Comparison of ENCODE assay signal across 13 mouse cellular contexts in genomic region chr4:124395966-124396395, GRCm38 (mm10).
"Had no signal": no experiment of that assay in that cellular context is flagged by ENCODE, and none has a peak within 500 bp of the region (broad histone marks: within the 10 kb centered on the region; RNA-seq: fewer than 3 reads in every experiment).

No protein-coding gene starts in this region.

- H3K9me3 ChIP-seq: limb, embryonic 13.5 days; midbrain, embryonic 12.5 days; neural tube, embryonic 13.5 days had no signal

- H3K9ac ChIP-seq: limb, embryonic 13.5 days; liver, embryonic 14.5 days; midbrain, embryonic 12.5 days; neural tube, embryonic 13.5 days had no signal

- ATAC-seq: midbrain, embryonic 16.5 days had no signal

- H3K27ac ChIP-seq: layer of hippocampus, adult 2 months; limb, embryonic 13.5 days; liver, embryonic 14.5 days; midbrain, embryonic 12.5 days; neural tube, embryonic 13.5 days had no signal

- H3K36me3 ChIP-seq: limb, embryonic 13.5 days; midbrain, embryonic 12.5 days; neural tube, embryonic 13.5 days had no signal

- H3K4me3 ChIP-seq: layer of hippocampus, adult 2 months; limb, embryonic 13.5 days; midbrain, embryonic 12.5 days; neural tube, embryonic 13.5 days had no signal

- DNase-seq: kidney, postnatal 36 days; left cerebral cortex, postnatal 4 days; lung, adult 18-20 months; right cerebral cortex, postnatal 4 days; spleen, adult 18-20 months; thymus, adult 18-20 months; thymus, postnatal 14 days had no signal

- H3K4me2 ChIP-seq: limb, embryonic 13.5 days; midbrain, embryonic 12.5 days; neural tube, embryonic 13.5 days had no signal
